Mouse (Mus musculus) layer of hippocampus, postnatal 25 days (tissue): Measurements from ENCODE around the gene Katna1. TPM values are rescaled to one million over a fixed set of nuclear protein-coding genes. Genes with fewer than 3 reads are reported as not detected.
"Not testable (repeated sequence)": the region's sequence is repeated elsewhere in the genome, so short reads cannot be mapped to it uniquely, and the experiment has no call there.

Source experiments
- DNase-seq, 2 experiments: peaks; one replicate each; pipeline ENCODE4 v3.0.0; 2022; ENCODE audit warnings: mixed read lengths in 2 of 2, low spot score in 1 of 2; ENCODE audit errors: extremely low spot score in 1 of 2
- total RNA-seq, 2 experiments: library from RNA; stranded (reverse); gene quantifications; 2 replicates each; pipeline ENCODE4 v1.2.3; 2021

The Katna1 gene
- 10 to 100 TPM; 13.4 to 16.1 TPM for total RNA-seq

DNA sequence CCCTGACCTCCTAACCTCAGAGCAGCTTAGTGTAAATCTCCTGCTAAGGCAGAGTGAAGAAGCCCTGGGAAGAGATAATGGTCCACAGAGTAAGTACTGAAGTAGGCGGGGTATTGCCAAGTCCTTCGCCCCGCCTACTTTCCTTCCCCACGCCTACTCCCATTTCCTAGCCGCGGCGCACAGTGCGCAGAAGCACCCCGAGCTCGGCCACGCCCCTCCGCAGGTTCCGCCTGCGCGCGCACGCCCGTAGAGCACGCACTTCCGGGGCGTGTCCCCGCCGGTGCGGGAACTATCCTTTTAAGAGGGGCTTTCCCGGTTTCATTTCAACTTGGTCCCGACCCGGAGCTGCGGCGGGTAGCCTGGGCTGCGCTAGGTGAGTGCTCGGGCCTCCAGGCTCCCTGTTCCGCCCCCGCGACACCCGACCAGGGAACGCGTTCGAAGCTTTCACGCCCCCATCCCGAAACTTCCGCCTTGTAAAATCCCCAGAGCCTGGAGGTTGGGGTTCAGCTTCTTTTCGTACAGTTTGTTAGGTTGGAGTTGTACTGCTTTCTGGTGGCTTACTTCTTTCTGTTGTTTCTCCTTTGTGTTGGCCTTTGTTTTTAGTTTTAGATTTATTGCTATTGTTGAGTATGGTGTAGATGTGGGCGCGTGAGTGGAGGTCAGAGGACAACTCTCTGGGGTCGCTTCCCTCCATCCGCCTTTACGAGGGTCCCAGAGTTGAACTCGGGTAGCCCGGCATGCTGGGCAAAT, at the start of gene Katna1:
Gene Katna1, plus strand, starts transcription at position 250 of the 750 bp plus-strand sequence.
- DNase-seq = peak; percentile 77 to 81

GRCm38 (mm10) chr10:7680731-7681301, 45.0 kb upstream of the Katna1 start, which contains the start of the genes Pcmt1 and Lats1:
Gene Pcmt1, minus strand, starts transcription at chr10:7681136.
Gene Lats1, plus strand, starts transcription at chr10:7681214.
- DNase-seq = peak; percentile 81 to 94

- peak; percentile 35 to 46 for DNase-seq
Observed at GRCm38 (mm10) chr10:7681343-7682025, 44.3 kb upstream of the Katna1 start.

- no peak for DNase-seq
Observed at GRCm38 (mm10) chr10:7682249-7682648, 43.6 kb upstream of the Katna1 start.

DNA sequence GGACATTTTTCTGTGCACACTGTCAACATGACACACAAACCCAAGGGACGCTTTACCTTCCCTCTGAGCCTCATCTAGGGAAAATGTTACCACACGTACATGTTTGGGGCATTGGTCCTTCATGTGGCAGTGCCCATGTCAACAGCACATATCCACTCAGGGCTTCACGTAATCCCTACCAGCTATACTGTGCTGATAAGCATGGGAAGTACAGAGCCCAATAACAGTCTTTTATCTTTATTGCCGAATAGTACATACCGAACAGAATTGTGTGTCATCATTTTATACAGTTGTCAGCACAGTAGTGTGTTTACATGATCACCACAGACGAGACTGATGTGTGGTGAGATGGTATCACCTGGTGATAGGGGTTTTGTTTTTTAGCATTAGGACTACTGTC, 38.9 kb upstream of the Katna1 start:
- no peak for DNase-seq

DNA sequence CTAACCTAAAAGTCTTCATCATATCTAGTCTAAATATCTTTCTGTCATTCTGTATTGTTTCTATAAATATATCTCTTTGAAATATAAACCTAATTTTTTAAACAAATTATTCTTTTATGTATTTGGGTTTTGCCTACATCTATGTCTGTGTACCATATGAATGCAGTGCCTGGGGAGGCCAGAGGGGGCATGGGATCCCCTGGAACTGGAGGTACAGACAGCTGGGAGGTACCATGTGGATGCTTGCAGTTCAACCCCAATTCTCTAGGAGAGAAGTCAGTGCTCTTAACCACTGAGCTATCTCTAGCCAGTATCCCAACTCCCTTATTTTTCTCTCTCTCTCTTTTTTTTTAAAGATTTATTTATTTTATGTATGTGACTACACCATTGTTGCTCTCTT, 30.5 kb upstream of the Katna1 start:
- no peak for DNase-seq

GRCm38 (mm10) chr10:7700120-7700519, 25.7 kb upstream of the Katna1 start:
- DNase-seq = no peak

GRCm38 (mm10) chr10:7702586-7702985, 23.2 kb upstream of the Katna1 start:
- DNase-seq = no peak

- no peak for DNase-seq
Observed at GRCm38 (mm10) chr10:7710121-7710520, 15.7 kb upstream of the Katna1 start.

GRCm38 (mm10) chr10:7712506-7712905, 13.3 kb upstream of the Katna1 start:
- DNase-seq = no peak

DNA sequence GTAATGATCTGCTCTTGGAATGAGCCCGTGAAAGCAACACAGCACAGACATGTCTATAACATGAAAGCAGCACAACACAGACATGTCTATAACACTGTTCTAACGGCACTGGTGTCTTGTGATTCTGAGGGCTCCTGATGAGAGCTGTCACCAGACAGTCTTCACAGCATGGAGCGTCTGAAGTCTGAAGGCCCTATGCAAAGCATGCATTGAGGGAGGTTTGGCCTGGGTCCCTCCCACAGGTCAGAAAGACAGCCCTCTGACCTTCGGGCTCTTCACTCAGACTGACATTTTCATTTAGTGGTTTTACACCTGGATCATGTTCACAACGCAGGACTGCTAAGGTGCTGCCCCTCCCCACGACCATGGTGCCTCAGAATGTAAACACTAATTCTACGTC, 10.7 kb upstream of the Katna1 start:
- DNase-seq = no peak

DNA sequence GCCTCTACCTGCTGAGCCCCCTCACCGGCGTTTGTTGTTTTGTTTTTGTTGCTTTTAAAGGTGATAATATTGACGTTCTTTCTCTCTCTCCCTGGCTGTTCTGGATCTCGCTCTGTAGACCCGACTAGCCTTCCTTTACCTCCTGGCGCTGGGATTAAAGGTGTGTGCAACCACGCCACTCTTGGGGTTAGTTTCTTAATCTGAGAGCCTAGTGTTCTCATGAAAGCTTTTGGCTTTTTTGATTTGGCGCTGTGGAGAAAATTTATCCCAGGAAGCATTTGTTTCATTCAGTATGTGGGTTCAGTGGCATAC, 657 bp downstream of the Katna1 start:
- DNase-seq = no peak

- DNase-seq = no peak
Observed at GRCm38 (mm10) chr10:7727011-7727410, 1.2 kb downstream of the Katna1 start.

- DNase-seq = no peak
Observed at GRCm38 (mm10) chr10:7731582-7731981, 5.8 kb downstream of the Katna1 start.

GRCm38 (mm10) chr10:7737122-7737521, 11.3 kb downstream of the Katna1 start:
- DNase-seq = no peak

GRCm38 (mm10) chr10:7737914-7738313, 12.1 kb downstream of the Katna1 start:
- no peak for DNase-seq

DNA sequence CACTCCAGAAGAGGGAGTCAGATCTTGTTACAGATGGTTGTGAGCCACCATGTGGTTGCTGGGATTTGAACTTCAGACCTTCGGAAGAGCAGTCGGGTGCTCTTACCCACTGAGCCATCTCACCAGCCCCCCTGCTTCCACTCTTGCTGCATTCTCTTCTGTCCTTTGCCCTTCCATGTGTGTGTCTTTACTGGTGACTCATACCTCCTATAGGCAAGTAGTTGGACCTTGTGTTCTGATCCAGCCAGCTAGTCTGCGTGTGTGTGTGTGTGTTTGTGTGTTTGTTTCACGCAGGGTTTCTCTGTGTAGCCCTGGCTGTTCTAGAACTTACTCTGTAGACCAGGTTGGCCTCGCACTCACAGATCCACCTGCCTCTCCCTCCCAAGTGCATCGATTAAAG, 19.7 kb downstream of the Katna1 start:
- DNase-seq = not testable (repeated sequence)

- no peak for DNase-seq
Observed at GRCm38 (mm10) chr10:7748752-7749151, 23.0 kb downstream of the Katna1 start.

DNA sequence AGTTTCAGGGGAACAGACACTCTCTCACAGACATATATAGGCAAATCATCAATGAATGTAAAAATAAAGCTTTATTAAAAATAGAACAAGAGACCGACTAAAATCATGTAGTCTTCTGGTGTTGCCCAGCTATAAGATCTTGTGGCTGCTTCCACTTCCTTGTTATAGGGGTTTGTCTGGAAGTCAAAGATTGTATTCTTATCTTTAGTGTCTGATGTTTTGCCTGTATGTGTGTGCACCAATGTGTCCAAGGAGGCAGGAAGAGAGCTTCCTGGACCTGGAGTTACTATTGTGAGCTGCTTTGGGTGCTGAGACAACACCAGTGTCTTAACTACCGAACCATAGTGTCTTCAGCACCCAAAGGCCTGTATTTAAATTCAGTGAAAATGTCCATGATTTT, 31.7 kb downstream of the Katna1 start:
- no peak for DNase-seq

DNA sequence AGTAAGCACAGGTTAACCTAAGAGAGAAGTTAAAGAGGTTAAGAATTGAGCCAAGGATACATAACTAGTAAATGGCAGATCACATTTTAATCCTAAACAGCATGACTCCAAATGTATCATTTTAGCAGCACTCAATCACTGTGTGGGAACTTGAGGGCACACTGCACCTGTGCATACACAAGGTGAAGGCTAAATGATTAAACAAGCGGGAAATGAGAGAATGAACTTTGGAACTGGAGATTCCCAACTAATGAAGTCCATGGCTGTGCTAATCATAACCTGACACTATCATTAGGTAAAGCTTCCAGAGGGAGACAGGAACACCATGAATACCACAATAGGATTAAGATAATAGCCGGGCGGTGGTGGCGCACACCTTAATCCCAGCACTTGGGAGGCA, 46.5 kb downstream of the Katna1 start:
- no peak for DNase-seq

DNA sequence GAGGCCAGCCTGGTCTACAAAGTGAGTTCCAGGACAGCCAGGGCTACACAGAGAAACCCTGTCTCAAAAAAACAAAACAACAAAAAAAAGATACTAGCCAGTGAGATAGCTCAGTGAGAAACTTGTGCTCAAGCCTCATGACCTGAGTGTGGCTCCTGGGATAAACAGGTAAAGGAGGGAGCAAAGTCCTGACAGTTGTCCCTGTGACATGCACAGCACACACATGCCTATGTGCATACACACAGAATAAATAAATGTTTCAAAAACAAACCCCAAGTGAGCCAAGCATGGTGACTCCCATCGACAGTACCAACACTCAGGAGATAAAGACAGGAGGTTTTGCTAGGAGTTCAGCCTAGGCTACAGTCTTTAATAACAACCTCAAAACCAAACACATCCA, 47.0 kb downstream of the Katna1 start:
- no peak for DNase-seq

GRCm38 (mm10) chr10:7775421-7775820, 49.6 kb downstream of the Katna1 start:
- no peak for DNase-seq
